Mouse (Mus musculus): Measurements from ENCODE around the gene Gm10842. TPM values are rescaled to one million over a fixed set of nuclear protein-coding genes. Genes with fewer than 3 reads are reported as not detected.
A peak's percentile ranks its signal among the peaks of the same experiment; 100 is the strongest.

The Gm10842 gene
- total RNA-seq, 2 experiments from 2014 or later, result not detected

- DNase-seq, result peak; percentile 73 to 74
Observed at GRCm38 (mm10) chr11:105153068-105153833, 6.6 kb downstream of the Gm10842 start.

- no peak for DNase-seq
Observed at GRCm38 (mm10) chr11:105155915-105156314, 9.2 kb downstream of the Gm10842 start.

- DNase-seq, result no peak
Observed at GRCm38 (mm10) chr11:105156748-105157267, 10.1 kb downstream of the Gm10842 start.

GRCm38 (mm10) chr11:105158047-105158446 is 11.4 kb downstream of the Gm10842 start:
- no peak for DNase-seq

- no peak for DNase-seq
Observed at GRCm38 (mm10) chr11:105159673-105160360, 13.1 kb downstream of the Gm10842 start.

GRCm38 (mm10) chr11:105161411-105161810 is 14.7 kb downstream of the Gm10842 start:
- DNase-seq, result no peak

- DNase-seq, result no peak
Observed at GRCm38 (mm10) chr11:105164516-105165510, 18.1 kb downstream of the Gm10842 start.

GRCm38 (mm10) chr11:105166780-105167179 is 20.1 kb downstream of the Gm10842 start:
- no peak for DNase-seq

GRCm38 (mm10) chr11:105178516-105178915 is 31.8 kb downstream of the Gm10842 start, which contains the start of gene Tlk2:
Gene Tlk2, plus strand, starts transcription at chr11:105178807.
- DNase-seq, result no peak

GRCm38 (mm10) chr11:105179523-105179922 is 32.8 kb downstream of the Gm10842 start:
- no peak for DNase-seq

- peak; percentile 33 to 49 for DNase-seq
Observed at GRCm38 (mm10) chr11:105180471-105181091, 33.9 kb downstream of the Gm10842 start.

GRCm38 (mm10) chr11:105181126-105181637 is 34.5 kb downstream of the Gm10842 start:
- DNase-seq, result peak; percentile 94 to 96

GRCm38 (mm10) chr11:105181689-105182460 is 35.2 kb downstream of the Gm10842 start:
- DNase-seq, result peak; percentile 43 to 58

- no peak for DNase-seq
Observed at GRCm38 (mm10) chr11:105182461-105182855, 35.8 kb downstream of the Gm10842 start.

GRCm38 (mm10) chr11:105184678-105185077 is 38.0 kb downstream of the Gm10842 start:
- DNase-seq, result no peak

GRCm38 (mm10) chr11:105192186-105192585 is 45.5 kb downstream of the Gm10842 start:
- no peak for DNase-seq
